Mouse (Mus musculus) ES-E14 (cell line): ENCODE data around the gene Ndrg3. TPM values are rescaled to one million over a fixed set of nuclear protein-coding genes. Genes with fewer than 3 reads are reported as not detected.

Source experiments
- DNase-seq: peaks from one replicate; pipeline ENCODE4 v3.0.0-alpha.2; 2013; ENCODE audit warnings: low read depth, low spot score
- H3K27ac ChIP-seq: 2 replicates; pipeline ENCODE4 v1.5.1; 2012; ENCODE audit warnings: low read depth, mild to moderate bottlenecking, low read length, moderate library complexity, mixed read lengths; ENCODE audit not compliant: poor library complexity, insufficient read depth, severe bottlenecking
- H3K36me3 ChIP-seq: 2 replicates; pipeline ENCODE4 v1.6.1; 2012; ENCODE audit warnings: mild to moderate bottlenecking, low read length, moderate library complexity, mixed read lengths; ENCODE audit not compliant: control insufficient read depth, poor library complexity, insufficient read depth, severe bottlenecking
- H3K4me1 ChIP-seq, 2 experiments: fragments of 150-350 bp in 1 of 2; sonication (generic) in 1 of 2; 2 replicates each; pipeline ENCODE4 v1.6.1; 2012; ENCODE audit warnings: low read length in 2 of 2, mild to moderate bottlenecking in 1 of 2, mixed read lengths in 1 of 2; ENCODE audit not compliant: control insufficient read depth in 2 of 2, insufficient read depth in 2 of 2, poor library complexity in 1 of 2
- H3K4me3 ChIP-seq, 2 experiments: fragments of 150-350 bp in 1 of 2; sonication (generic) in 1 of 2; 2 replicates each; pipeline ENCODE4 v1.5.1; 2012; ENCODE audit warnings: low read length in 2 of 2, low read depth in 1 of 2, mild to moderate bottlenecking in 1 of 2, mixed read lengths in 1 of 2; ENCODE audit not compliant: insufficient read depth in 1 of 2, poor library complexity in 1 of 2, severe bottlenecking in 1 of 2
- H3K9ac ChIP-seq: 2 replicates; pipeline ENCODE4 v1.6.1; 2012; ENCODE audit warnings: low read depth, mild to moderate bottlenecking, low read length, mixed read lengths; ENCODE audit not compliant: poor library complexity, insufficient read depth, severe bottlenecking
- H3K9me3 ChIP-seq: fragments of 150-350 bp; sonication (generic); 2 replicates; pipeline ENCODE4 v1.6.1; 2012; ENCODE audit warnings: low read depth, mild to moderate bottlenecking, low read length; ENCODE audit not compliant: control insufficient read depth, insufficient read depth
- CHD2 ChIP-seq: IDR thresholded peaks from 2 replicates; pipeline ENCODE4 v1.6.1; 2014; ENCODE audit warnings: mild to moderate bottlenecking, low read depth, low read length, inconsistent platforms
- HCFC1 ChIP-seq: IDR thresholded peaks from 2 replicates; pipeline ENCODE4 v1.6.1; 2012; ENCODE audit warnings: low read length, inconsistent platforms, borderline replicate concordance; ENCODE audit not compliant: insufficient read depth
- MAFK ChIP-seq: IDR thresholded peaks from 2 replicates; pipeline ENCODE4 v1.6.1; 2014; ENCODE audit warnings: mild to moderate bottlenecking, low read depth, low read length, inconsistent platforms; ENCODE audit not compliant: insufficient read depth
- ZC3H11A ChIP-seq: IDR thresholded peaks from 2 replicates; pipeline ENCODE4 v1.6.1; 2012; ENCODE audit warnings: low read depth, mild to moderate bottlenecking, inconsistent platforms, low read length, borderline replicate concordance
- ZNF384 ChIP-seq: IDR thresholded peaks from 2 replicates; pipeline ENCODE4 v1.6.1; 2012; ENCODE audit warnings: low read depth, low read length, inconsistent platforms
- in situ Hi-C, 2 experiments: fragments of 600-800 bp; cut with MboI; formaldehyde crosslinking; loops; one replicate each; pipeline ENCODE4 v1.15.1; 2025; ENCODE audit warnings: low sequenced_read_pairs in 2 of 2, inconsistent platforms in 1 of 2; ENCODE audit not compliant: unreplicated experiment in 2 of 2
- total RNA-seq: library from RNA; depleted of rRNA; stranded (reverse); fragments of 300-350 nt; gene quantifications from 2 replicates; pipeline ENCODE4 v1.2.3, GENCODE M21; 2012; rRNA removed

Ndrg3 gene
- total RNA-seq, 1 experiment: 13.1 TPM

DNA sequence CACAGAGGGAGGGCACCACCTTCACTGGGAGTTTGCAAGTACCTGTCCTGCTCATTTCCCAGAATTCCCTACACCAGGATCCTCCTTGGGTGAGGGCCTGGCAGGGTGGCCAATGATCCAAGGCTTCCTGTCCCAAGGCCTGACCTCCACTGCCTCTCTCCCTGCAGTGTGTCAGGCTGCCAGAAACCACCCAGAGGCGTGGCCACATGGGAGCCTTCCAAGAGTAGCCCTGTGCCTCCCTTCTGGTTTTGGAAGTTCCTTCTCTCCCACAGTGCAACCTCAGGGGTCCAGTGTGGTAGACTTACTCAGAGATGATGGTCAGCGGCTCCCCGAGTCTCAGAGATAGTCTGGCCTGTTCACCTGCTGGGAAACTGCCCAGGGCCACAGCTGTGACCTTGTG lies 112.3 kb downstream of the Ndrg3 start:
- in situ Hi-C loops: no loop called here
- H3K27ac ChIP-seq: no peak overlapping the region
- no peak for DNase-seq

GRCm38 (mm10) chr2:156877726-156878125 lies 114.1 kb downstream of the Ndrg3 start:
- DNase-seq: no peak
- Histone ChIP-seq H3K36me3 (peaks cover 11% of the 10 kb centered on the region), H3K9me3 (no peaks in the 10 kb centered on the region), H3K4me3 (no peak overlapping the region), H3K4me1 (peaks cover 0 to 4% of the 10 kb centered on the region in 2 experiments; a peak in 1 of 4 replicates), H3K9ac (no peak overlapping the region), H3K27ac (no peak overlapping the region)
- TF ChIP-seq MAFK (no peak), CHD2 (no peak), ZNF384 (no peak), HCFC1 (no peak), ZC3H11A (no peak)
- in situ Hi-C loops: no loop called here

More for the DNA sequence above, 112.3 kb downstream of the Ndrg3 start:
- no peak overlapping the region for H3K9ac ChIP-seq
- no peaks in the 10 kb centered on the region for H3K9me3 ChIP-seq
- H3K36me3 ChIP-seq: no peaks in the 10 kb centered on the region
- no peak overlapping the region for H3K4me3 ChIP-seq
- H3K4me1 ChIP-seq: peaks cover 0 to 5% of the 10 kb centered on the region in 2 experiments; a peak in 1 of 4 replicates
- TF ChIP-seq ZNF384: no peak
- TF ChIP-seq HCFC1: no peak
- no peak for TF ChIP-seq MAFK
- no peak for TF ChIP-seq CHD2
- no peak for TF ChIP-seq ZC3H11A

Other genes with a start within 250 kb of the Ndrg3 start
- 30.7 and 77.7 TPM in 2 replicates for gene Myl9, start 216.6 kb downstream of the Ndrg3 start, total RNA-seq
- gene Tgif2, start 152.0 kb downstream of the Ndrg3 start, total RNA-seq: 32.2 and 35.5 TPM in 2 replicates
- 0.89 and 1.2 TPM in 2 replicates for gene 4930518I15Rik, start 134.1 kb downstream of the Ndrg3 start, total RNA-seq
- gene Rab5if, start 128.9 kb downstream of the Ndrg3 start, total RNA-seq: 216 and 219 TPM in 2 replicates
- gene Sla2, start 104.9 kb downstream of the Ndrg3 start, total RNA-seq: 5.2 and 5.3 TPM in 2 replicates
- gene Dsn1, start 15.1 kb upstream of the Ndrg3 start, total RNA-seq: 25.2 and 27.9 TPM in 2 replicates
- gene Soga1, start 87.2 kb upstream of the Ndrg3 start, total RNA-seq: 11.8 and 12.8 TPM in 2 replicates
- gene Tldc2, start 95.0 kb upstream of the Ndrg3 start, total RNA-seq: not detected in 2 replicates
- gene Samhd1, start 143.2 kb upstream of the Ndrg3 start, total RNA-seq: 23.5 and 25.7 TPM in 2 replicates
- 10.5 and 12.4 TPM in 2 replicates for gene Rbl1, start 212.5 kb upstream of the Ndrg3 start, total RNA-seq